ENCODE assay signal across 13 mouse cellular contexts in genomic region chr11:24096483-24096882, GRCm38 (mm10). TPM values are rescaled to one million over a fixed set of nuclear protein-coding genes. Genes with fewer than 3 reads are reported as not detected.
DNase-seq lines count a peak whose midpoint lies in the region; ATAC-seq and TF ChIP-seq lines count a peak whose summit lies in the region.
"Had no signal": no experiment of that assay in that cellular context is flagged by ENCODE, and none has a peak within 500 bp of the region (broad histone marks: within the 10 kb centered on the region; RNA-seq: fewer than 3 reads in every experiment).

No protein-coding gene starts in this region.

- no peaks in the 10 kb centered on the region for H3K27me3 ChIP-seq in forebrain, embryonic 12.5 days
- no peaks in the 10 kb centered on the region for H3K27me3 ChIP-seq in limb, embryonic 10.5 days (ENCODE audit: low read depth, poor library complexity, severe bottlenecking)
- no peaks in the 10 kb centered on the region for H3K27me3 ChIP-seq in neural tube, embryonic 13.5 days

- H3K36me3 ChIP-seq in forebrain, embryonic 12.5 days (replicated peaks): peaks cover 7% of the 10 kb centered on the region; the same call in 1 of the 2 replicates
- peaks cover 30% of the 10 kb centered on the region for H3K36me3 ChIP-seq in limb, embryonic 10.5 days
- no peaks in the 10 kb centered on the region; the same call in 1 of the 2 replicates for H3K36me3 ChIP-seq in neural tube, embryonic 13.5 days

- TF ChIP-seq CTCF in layer of hippocampus, adult 2 months (conservative IDR thresholded peaks at IDR 0.05): no peak

- H3K4me3 ChIP-seq in layer of hippocampus, adult 2 months: peak overlapping the region; percentile 30
- H3K4me3 ChIP-seq in forebrain, embryonic 12.5 days (replicated peaks): 0 out of 2 replicates have a peak overlapping the region, but pooled peaks have one; percentile 7
- H3K4me3 ChIP-seq in limb, embryonic 10.5 days: no peak overlapping the region
- peak overlapping the region; percentile 15; the same call in 1 of the 2 replicates for H3K4me3 ChIP-seq in neural tube, embryonic 13.5 days

- H3K9ac ChIP-seq in forebrain, embryonic 12.5 days: peak overlapping the region; percentile 29; the same call in 1 of the 2 replicates
- H3K9ac ChIP-seq in neural tube, embryonic 13.5 days: peak overlapping the region; percentile 55

- intact Hi-C loops in heart, postnatal 25 days (cut with DNase I): no loop called here

- DNase-seq in layer of hippocampus, adult 2 months (ENCODE audit: low spot score in 2 of 2): no peak
- DNase-seq in layer of hippocampus, adult 8-10 months (ENCODE audit: low spot score in 2 of 2): no peak
- DNase-seq in limb, embryonic 10.5 days (ENCODE audit: low spot score): no peak
- no peak for DNase-seq in gastrocnemius, adult 8-10 months (ENCODE audit: low spot score in 2 of 2)
- DNase-seq in urinary bladder, postnatal 14 days (ENCODE audit: low spot score): no peak
- no peak for DNase-seq in heart, postnatal 25 days (ENCODE audit: low spot score)
- DNase-seq: cerebellum, adult 18-20 months; kidney, postnatal 25 days; thymus, adult 18-20 months had no signal

- peak overlapping the region; percentile 95 for H3K27ac ChIP-seq in layer of hippocampus, adult 2 months
- peak overlapping the region; percentile 91 for H3K27ac ChIP-seq in forebrain, embryonic 12.5 days
- 0 out of 2 replicates have a peak overlapping the region, but pooled peaks have one; percentile 19 for H3K27ac ChIP-seq in limb, embryonic 10.5 days
- H3K27ac ChIP-seq in neural tube, embryonic 13.5 days (replicated peaks): peak overlapping the region; percentile 88

- WGBS in forebrain, embryonic 12.5 days: 30% methylated on average over 6 of the region's 6 CpGs
- WGBS in limb, embryonic 10.5 days: 21% methylated on average over 6 of the region's 6 CpGs
- WGBS in neural tube, embryonic 13.5 days: 24% methylated on average over 6 of the region's 6 CpGs

- no peaks in the 10 kb centered on the region for H3K9me3 ChIP-seq in forebrain, embryonic 12.5 days
- H3K9me3 ChIP-seq in limb, embryonic 10.5 days (replicated peaks): no peaks in the 10 kb centered on the region
- no peaks in the 10 kb centered on the region for H3K9me3 ChIP-seq in neural tube, embryonic 13.5 days

- no peak for ATAC-seq in forebrain, embryonic 12.5 days (ENCODE audit: low FRiP score)
- ATAC-seq in neural tube, embryonic 13.5 days (ENCODE audit: low read depth): no peak

- H3K4me2 ChIP-seq in forebrain, embryonic 12.5 days: peak overlapping the region; percentile 46
- H3K4me2 ChIP-seq in neural tube, embryonic 13.5 days: peak overlapping the region; percentile 44

- peaks cover 91% of the 10 kb centered on the region for H3K4me1 ChIP-seq in forebrain, embryonic 12.5 days
- peaks cover 77% of the 10 kb centered on the region for H3K4me1 ChIP-seq in limb, embryonic 10.5 days
- H3K4me1 ChIP-seq in neural tube, embryonic 13.5 days (replicated peaks): peaks cover 94% of the 10 kb centered on the region

RNA-seq across cellular contexts. Expression of gene Bcl11a, which starts 18.6 kb away (rescaled TPM):
- 100 to 1,000 TPM; 117 to 121 TPM for total RNA-seq in layer of hippocampus, adult 2 months (2021)
- 100 to 1,000 TPM; 103 to 118 (median 109) TPM for total RNA-seq in layer of hippocampus, adult 8-10 months (2022)
- 129 and 130 TPM in 2 replicates for polyA plus RNA-seq in forebrain, embryonic 12.5 days (2016; fragmentation: Nextera tagmentation; extraction: Ambion mirVana)
- polyA plus RNA-seq in limb, embryonic 10.5 days (2016; fragmentation: Nextera tagmentation; extraction: Ambion mirVana): 41.4 and 75.0 TPM in 2 replicates
- polyA plus RNA-seq in neural tube, embryonic 13.5 days (2015; fragmentation: Nextera tagmentation; extraction: Ambion mirVana): 125 and 131 TPM in 2 replicates
- total RNA-seq in gastrocnemius, adult 8-10 months (2022): under 1 TPM in 2 of 4 experiments, not detected in 2; 0.07 to 0.17 TPM
- total RNA-seq in heart, postnatal 25 days (2021): 1 to 10 TPM; 4.2 to 4.7 TPM

RNA-seq across cellular contexts. Expression of gene A830031A19Rik, which starts 21.6 kb away (rescaled TPM):
- total RNA-seq in layer of hippocampus, adult 2 months (2021): 1 to 10 TPM; 1.3 to 1.7 TPM
- total RNA-seq in layer of hippocampus, adult 8-10 months (2022): 1 to 10 TPM in 3 of 4 experiments, under 1 TPM in 1; 0.93 to 2.4 (median 1.6) TPM
- polyA plus RNA-seq in forebrain, embryonic 12.5 days (2016; fragmentation: Nextera tagmentation; extraction: Ambion mirVana): not detected in 2 replicates
- polyA plus RNA-seq in limb, embryonic 10.5 days (2016; fragmentation: Nextera tagmentation; extraction: Ambion mirVana): not detected in 2 replicates
- not detected in 2 replicates for polyA plus RNA-seq in neural tube, embryonic 13.5 days (2015; fragmentation: Nextera tagmentation; extraction: Ambion mirVana)
- total RNA-seq in gastrocnemius, adult 8-10 months (2022): not detected
- total RNA-seq in heart, postnatal 25 days (2021): not detected
- total RNA-seq: ES-E14 had no signal
- polyA plus RNA-seq: lung, embryonic 16.5 days had no signal

Comparison
In these comparisons a context has a peak if more than half of its experiments do, and no peak if none do; other contexts are left out.
1. H3K27ac ChIP-seq: peak in every context shown above with its lines; median percentile 95 in layer of hippocampus, adult 2 months; 91 in forebrain, embryonic 12.5 days; 88 in neural tube, embryonic 13.5 days; 19 in limb, embryonic 10.5 days.
2. RNA of gene Bcl11a, which starts 18.6 kb away (total RNA-seq): 117 to 121 TPM in layer of hippocampus, adult 2 months and 103 to 118 TPM in layer of hippocampus, adult 8-10 months; 4.2 to 4.7 TPM in heart, postnatal 25 days and 0.07 to 0.17 TPM in gastrocnemius, adult 8-10 months; every median in the first group is over 10 times any median in the second.